Mouse (Mus musculus): Measurements from ENCODE around the gene Gsg1. TPM values are rescaled to one million over a fixed set of nuclear protein-coding genes. Genes with fewer than 3 reads are reported as not detected.
A peak's percentile ranks its signal among the peaks of the same experiment; 100 is the strongest.

Gsg1 gene
- polyA plus RNA-seq, 2 experiments from 2014 or later, result not detected

DNA sequence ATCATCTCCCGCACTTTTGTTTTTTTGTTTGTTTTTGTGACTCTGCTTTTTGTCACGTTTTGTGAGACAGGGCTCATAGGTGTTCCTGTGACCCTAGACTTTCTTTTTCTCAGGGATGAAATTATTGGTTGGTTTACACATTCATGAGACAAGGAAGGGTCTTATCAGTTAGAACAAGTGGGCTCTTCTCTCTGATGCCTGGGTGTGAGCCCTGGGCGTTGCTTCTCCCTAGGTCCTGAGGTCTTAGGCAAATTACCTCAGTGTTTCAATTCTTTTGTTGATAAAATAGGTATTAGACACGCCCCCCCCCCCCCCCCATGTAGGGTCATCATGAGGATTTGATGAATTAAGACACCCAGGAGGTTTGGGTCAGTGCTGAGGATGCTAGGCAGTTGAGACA, 49.3 kb downstream of the Gsg1 start:
- ATAC-seq, result no peak

DNA sequence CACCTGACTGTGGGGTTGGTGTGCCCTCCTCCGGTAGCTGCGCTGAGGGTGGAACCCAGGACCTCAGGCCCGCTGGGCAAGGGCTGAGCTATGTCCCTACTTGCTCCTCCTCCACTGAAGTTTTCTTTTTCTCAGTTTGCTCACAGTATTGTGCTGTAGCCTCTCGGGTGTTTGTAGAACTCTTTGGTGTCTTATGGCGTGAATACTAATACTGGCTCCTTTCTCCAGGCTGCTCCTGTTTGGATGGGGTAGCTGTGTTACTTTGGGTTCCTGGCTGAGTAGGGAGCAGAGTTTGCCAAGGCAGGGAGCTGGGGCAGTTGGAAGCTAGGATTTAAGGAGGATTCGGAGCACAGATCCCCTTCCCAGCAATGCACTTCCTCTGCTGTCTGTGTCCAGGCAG, 50.4 kb downstream of the Gsg1 start:
- no peak for ATAC-seq

- no peak for ATAC-seq
Observed at GRCm38 (mm10) chr6:135202668-135203067, 51.5 kb downstream of the Gsg1 start.

DNA sequence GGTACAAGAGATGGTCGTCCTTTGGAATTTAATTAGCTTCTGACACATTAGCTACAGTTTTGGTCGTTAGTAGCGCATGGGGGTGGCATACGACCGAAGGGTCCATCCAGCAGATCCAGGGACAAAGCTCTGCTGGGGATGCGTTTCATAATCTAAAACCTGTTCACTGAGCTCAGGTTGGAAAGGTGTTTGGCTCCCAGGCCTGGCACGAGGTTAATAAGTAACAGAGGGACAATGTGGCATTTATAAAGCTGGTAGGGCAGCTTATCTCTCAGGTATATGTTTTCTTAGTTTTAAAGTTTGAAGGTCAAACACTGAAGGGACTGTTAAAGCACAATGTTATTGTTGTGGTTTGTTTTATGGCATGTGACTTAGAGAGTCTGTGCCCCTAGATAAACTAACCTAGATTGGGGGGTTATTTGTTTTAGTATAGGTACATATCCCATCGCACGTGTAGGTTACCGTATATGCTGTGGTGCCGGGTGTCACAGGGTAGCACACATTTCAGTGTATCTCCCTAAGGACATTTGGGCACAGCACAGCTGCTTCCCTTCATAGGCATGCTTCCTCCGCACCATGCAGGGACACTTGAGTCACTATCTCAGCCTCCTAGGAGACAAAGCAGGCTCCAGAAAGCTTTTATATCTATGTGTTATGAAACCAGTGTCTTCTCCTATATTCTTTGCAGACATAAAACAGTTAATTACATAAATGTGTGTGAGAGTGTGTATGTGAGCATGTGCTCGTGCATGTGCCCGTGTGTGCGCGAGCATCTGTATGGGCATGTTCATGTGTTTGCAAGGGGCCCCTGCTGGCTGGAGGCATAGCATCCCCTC, 53.8 kb downstream of the Gsg1 start:
- ATAC-seq, result no peak

GRCm38 (mm10) chr6:135198726-135199125, 55.4 kb downstream of the Gsg1 start:
- peak; percentile 27 for ATAC-seq

GRCm38 (mm10) chr6:135197921-135198532, 56.1 kb downstream of the Gsg1 start, which contains the start of the genes Fam234b and Hebp1:
TSS of gene Fam234b (plus strand) at chr6:135197977.
TSS of gene Hebp1 (minus strand) at chr6:135198022.
- peak; percentile 79 for ATAC-seq

GRCm38 (mm10) chr6:135197446-135197845, 56.7 kb downstream of the Gsg1 start:
- ATAC-seq, result no peak

GRCm38 (mm10) chr6:135196707-135197106, 57.4 kb downstream of the Gsg1 start:
- ATAC-seq, result no peak

DNA sequence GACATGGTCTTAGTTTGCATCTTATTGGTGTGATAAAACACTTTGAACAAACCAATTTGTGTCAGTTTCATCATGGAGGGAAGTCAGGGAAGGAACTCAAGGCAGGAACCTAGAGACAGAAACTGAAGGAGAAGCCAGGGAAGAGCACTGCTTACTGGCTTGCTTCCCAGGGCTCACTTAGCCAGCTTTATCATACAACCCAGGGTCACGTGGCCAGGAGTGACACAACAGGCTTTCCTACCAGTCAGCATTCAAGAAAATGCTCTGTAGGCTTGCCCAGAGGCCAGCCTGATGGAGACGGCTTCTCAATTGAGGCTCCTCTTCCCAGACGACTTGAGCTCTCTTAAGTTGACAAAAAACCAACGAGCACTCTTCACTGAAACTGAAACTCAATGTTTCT, 59.2 kb downstream of the Gsg1 start:
- no peak for ATAC-seq

DNA sequence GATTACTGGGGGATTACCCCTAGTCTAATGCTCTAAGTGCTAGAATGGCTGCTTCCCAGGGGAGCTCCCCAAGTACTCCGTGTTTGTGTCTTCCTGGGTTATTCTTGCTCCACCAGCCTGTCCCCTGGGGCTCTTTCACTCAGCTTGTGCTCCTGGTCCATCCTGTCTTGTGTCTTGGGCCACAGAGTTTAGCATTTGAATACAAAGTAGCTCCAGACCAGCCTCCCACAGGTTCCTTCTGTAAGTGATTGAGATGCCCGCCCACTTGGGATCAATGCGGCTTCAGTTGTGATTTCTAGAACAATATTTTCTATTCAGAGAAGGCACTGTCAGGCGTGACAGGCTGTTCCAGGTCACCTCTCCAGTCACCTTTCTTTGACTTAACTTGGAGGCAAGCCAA, 60.4 kb downstream of the Gsg1 start:
- ATAC-seq, result no peak

DNA sequence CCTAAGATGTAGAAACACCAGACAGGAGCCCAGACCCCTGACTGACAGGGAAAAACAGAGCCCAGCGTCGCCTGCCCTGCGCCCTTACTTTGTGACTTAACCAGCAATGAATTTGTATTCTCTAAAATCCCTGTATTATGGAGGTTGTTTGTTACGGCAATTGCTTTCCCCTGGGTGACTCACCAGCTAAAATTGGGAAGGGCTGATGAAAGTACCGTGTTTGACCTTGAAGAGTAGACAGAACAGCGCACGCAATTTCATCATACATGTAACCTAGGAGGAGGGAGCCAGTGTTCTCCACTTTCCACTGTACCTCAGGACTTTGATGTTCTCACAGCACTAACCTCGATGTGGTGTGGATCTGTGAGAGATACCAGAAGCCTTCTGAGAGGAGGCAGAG, 61.2 kb downstream of the Gsg1 start:
- no peak for ATAC-seq

- ATAC-seq, result no peak
Observed at GRCm38 (mm10) chr6:135191906-135192305, 62.2 kb downstream of the Gsg1 start.

DNA sequence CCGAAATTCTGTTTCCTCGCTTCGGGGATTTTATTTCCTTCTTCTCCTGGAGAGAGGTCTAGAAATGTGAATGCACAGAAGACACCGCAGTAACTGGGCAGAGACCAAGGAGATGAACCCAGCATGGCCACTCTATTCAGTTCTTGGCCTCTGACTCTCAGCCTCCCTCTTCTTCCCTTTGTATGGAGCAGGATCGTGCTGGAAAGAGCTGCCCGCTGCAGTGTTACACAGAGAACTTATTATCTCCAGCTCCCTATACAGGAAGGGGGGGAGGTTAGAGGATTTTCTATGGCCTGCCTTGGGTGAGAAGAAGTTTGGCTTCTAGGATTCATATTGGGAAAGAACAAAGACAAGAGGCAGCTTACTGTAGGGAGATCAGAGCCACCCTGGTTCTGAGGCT, 64.0 kb downstream of the Gsg1 start:
- no peak for ATAC-seq

DNA sequence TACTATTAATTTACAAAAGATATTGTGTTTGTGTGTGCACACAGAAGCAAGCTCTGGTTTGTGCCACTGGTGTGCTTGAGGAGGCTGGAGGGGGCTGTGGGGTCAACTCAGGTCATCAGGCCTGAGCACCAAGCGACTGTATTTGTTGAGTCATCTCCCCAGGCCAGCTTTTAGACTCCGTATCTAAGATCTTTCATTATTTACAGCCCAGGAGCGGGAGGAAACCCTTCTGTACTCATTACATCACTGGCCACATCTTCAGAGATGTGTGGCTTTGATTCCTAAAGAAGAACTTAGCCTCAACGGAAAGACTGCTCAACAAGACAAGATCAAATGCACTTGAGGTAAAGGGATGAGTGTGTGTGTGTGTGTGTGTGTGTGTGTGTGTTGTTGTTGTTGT, 65.5 kb downstream of the Gsg1 start:
- ATAC-seq, result no peak

Other genes starting within 250 kb of the Gsg1 start
- 100 to 1,000 TPM; 167 to 189 TPM for gene Ddx47, start 242.7 kb downstream of the Gsg1 start, polyA plus RNA-seq (2017; shearing (Covaris generic))
- under 1 TPM; 0.55 to 0.67 TPM for gene Gprc5a, start 188.7 kb downstream of the Gsg1 start, polyA plus RNA-seq (2017; shearing (Covaris generic))
- gene Gprc5d, start 136.1 kb downstream of the Gsg1 start, polyA plus RNA-seq (2017; shearing (Covaris generic)), result not detected
- 10 to 100 TPM; 18.0 to 23.1 TPM for gene Fam234b, start 56.4 kb downstream of the Gsg1 start, polyA plus RNA-seq (2017; shearing (Covaris generic))
- gene Hebp1, start 56.3 kb downstream of the Gsg1 start, polyA plus RNA-seq (2017; shearing (Covaris generic)), result 1 to 10 TPM in 1 of 2 experiments, not detected in 1; 1.0 TPM
- gene Pbp2, start 56.1 kb upstream of the Gsg1 start, polyA plus RNA-seq (2017; shearing (Covaris generic)), result not detected
- gene Emp1, start 108.2 kb upstream of the Gsg1 start, polyA plus RNA-seq (2017; shearing (Covaris generic)), result under 1 TPM; 0.71 to 0.95 TPM

Data from CD4-positive, CD25-positive, alpha-beta regulatory T cell, adult 4 months (primary cell).